13 mouse cellular contexts compared by ENCODE assay signal in the genomic region with DNA sequence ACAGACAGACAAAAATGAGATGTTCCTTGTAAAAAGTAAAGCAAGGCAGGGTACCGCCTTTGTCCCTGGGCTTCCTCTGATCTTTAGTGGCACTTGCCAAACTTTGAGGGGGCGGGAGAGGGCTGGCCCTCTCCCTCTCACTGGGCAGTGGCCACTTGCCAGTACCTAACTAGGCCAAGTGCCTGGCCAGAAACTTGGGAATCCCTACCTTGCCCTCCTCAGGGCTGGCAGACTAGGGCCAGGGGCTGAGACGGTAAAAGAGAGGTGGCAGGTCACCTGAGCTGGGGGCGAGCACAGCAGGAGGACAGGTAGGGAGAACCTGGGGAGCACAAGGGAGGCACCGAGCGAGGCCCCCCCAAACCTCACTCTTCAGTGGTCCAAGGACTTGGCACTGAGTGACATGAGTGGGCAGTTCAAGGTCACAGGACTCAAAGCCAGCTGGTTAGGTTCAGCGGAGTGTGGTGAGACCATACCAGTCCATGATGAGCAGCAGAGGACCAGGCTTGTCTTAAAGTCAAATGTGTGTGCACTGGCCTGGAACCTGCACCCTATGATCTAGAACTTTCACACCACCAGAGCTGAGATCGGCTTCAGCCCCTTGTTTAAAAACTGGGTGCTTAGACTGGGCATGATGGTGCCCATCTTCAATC. TPM values are rescaled to one million over a fixed set of nuclear protein-coding genes. Genes with fewer than 3 reads are reported as not detected.
DNase-seq lines count a peak whose midpoint lies in the region; ATAC-seq and TF ChIP-seq lines count a peak whose summit lies in the region.
"Had no signal": no experiment of that assay in that cellular context is flagged by ENCODE, and none has a peak within 500 bp of the region (broad histone marks: within the 10 kb centered on the region; RNA-seq: fewer than 3 reads in every experiment).

No protein-coding gene starts in this region.

- peak overlapping the region; percentile 33; the same call in 1 of the 2 replicates for H3K27ac ChIP-seq in embryonic facial prominence, embryonic 13.5 days
- H3K27ac ChIP-seq in embryonic facial prominence, embryonic 10.5 days (replicated peaks) = no peak overlapping the region; the same call in 1 of the 2 replicates
- peak overlapping the region; percentile 47; the same call in 1 of the 2 replicates for H3K27ac ChIP-seq in layer of hippocampus, adult 2 months
- H3K27ac ChIP-seq in liver, embryonic 12.5 days = no peak overlapping the region

- no peak overlapping the region for H3K4me3 ChIP-seq in embryonic facial prominence, embryonic 13.5 days
- H3K4me3 ChIP-seq in embryonic facial prominence, embryonic 10.5 days = no peak overlapping the region
- no peak overlapping the region for H3K4me3 ChIP-seq in layer of hippocampus, adult 2 months
- H3K4me3 ChIP-seq in liver, embryonic 12.5 days = no peak overlapping the region
- H3K4me3 ChIP-seq: left cerebral cortex, adult 2 months had no signal

- ATAC-seq in embryonic facial prominence, embryonic 13.5 days (ENCODE audit: insufficient number of reproducible peaks, insufficient read depth, low FRiP score, low TSS enrichment, low read depth) = no peak
- no peak for ATAC-seq in liver, embryonic 12.5 days
- ATAC-seq: CD4-positive, CD25-positive, alpha-beta regulatory T cell, adult 4 months; inflammation-experienced regulatory T-cells, adult 6 months; Patski had no signal

- WGBS in embryonic facial prominence, embryonic 13.5 days = 80% methylated on average over 8 of the region's 8 CpGs
- WGBS in embryonic facial prominence, embryonic 10.5 days = 79% methylated on average over 8 of the region's 8 CpGs
- 70% methylated on average over 8 of the region's 8 CpGs for WGBS in liver, embryonic 12.5 days (ENCODE audit: insufficient replicate concordance)

- no peak overlapping the region for H3K9ac ChIP-seq in embryonic facial prominence, embryonic 13.5 days
- H3K9ac ChIP-seq in liver, embryonic 12.5 days = no peak overlapping the region

- H3K4me2 ChIP-seq in embryonic facial prominence, embryonic 13.5 days = no peak overlapping the region
- no peak overlapping the region for H3K4me2 ChIP-seq in liver, embryonic 12.5 days

- H3K27me3 ChIP-seq in embryonic facial prominence, embryonic 13.5 days = peaks cover 34% of the 10 kb centered on the region
- peaks cover 93% of the 10 kb centered on the region for H3K27me3 ChIP-seq in embryonic facial prominence, embryonic 10.5 days (replicated peaks; ENCODE audit: low read depth, poor library complexity, severe bottlenecking)
- peaks cover 97% of the 10 kb centered on the region for H3K27me3 ChIP-seq in liver, embryonic 12.5 days (replicated peaks)
- H3K27me3 ChIP-seq: Patski had no signal

- peaks cover 72% of the 10 kb centered on the region for H3K4me1 ChIP-seq in embryonic facial prominence, embryonic 13.5 days
- H3K4me1 ChIP-seq in embryonic facial prominence, embryonic 10.5 days = peaks cover 83% of the 10 kb centered on the region
- peaks cover 18% of the 10 kb centered on the region for H3K4me1 ChIP-seq in liver, embryonic 12.5 days

- H3K36me3 ChIP-seq in embryonic facial prominence, embryonic 13.5 days = no peaks in the 10 kb centered on the region
- H3K36me3 ChIP-seq in embryonic facial prominence, embryonic 10.5 days (replicated peaks) = no peaks in the 10 kb centered on the region
- H3K36me3 ChIP-seq in liver, embryonic 12.5 days = no peaks in the 10 kb centered on the region

- H3K9me3 ChIP-seq in embryonic facial prominence, embryonic 13.5 days = no peaks in the 10 kb centered on the region
- H3K9me3 ChIP-seq in embryonic facial prominence, embryonic 10.5 days = no peaks in the 10 kb centered on the region
- no peaks in the 10 kb centered on the region for H3K9me3 ChIP-seq in liver, embryonic 12.5 days (replicated peaks)

- TF ChIP-seq CTCF in layer of hippocampus, adult 2 months (conservative IDR thresholded peaks at IDR 0.05) = no peak

- DNase-seq in embryonic facial prominence, embryonic 10.5 days (ENCODE audit: low spot score) = no peak
- DNase-seq in layer of hippocampus, adult 2 months (ENCODE audit: low spot score in 2 of 2) = peak in 1 of 2 experiments; percentile 17
- no peak for DNase-seq in layer of hippocampus, postnatal 25 days (ENCODE audit: extremely low spot score in 1 of 2, low spot score in 1 of 2)
- DNase-seq in adrenal gland, postnatal 36 days = peak; percentile 56 to 64
- peak; percentile 77 for DNase-seq in kidney, postnatal 14 days
- DNase-seq in c-Kit-positive CD71-positive TER-119-positive erythroid progenitor cells, embryonic 14.5 days (ENCODE audit: low spot score) = no peak
- DNase-seq: liver had no signal

RNA-seq across cellular contexts. Expression of a gene that starts 25.2 kb away (rescaled TPM):
- polyA plus RNA-seq in embryonic facial prominence, embryonic 13.5 days (2015; fragmentation: Nextera tagmentation; extraction: Ambion mirVana) = 205 and 228 TPM in 2 replicates
- polyA plus RNA-seq in embryonic facial prominence, embryonic 10.5 days (2016; fragmentation: Nextera tagmentation; extraction: Ambion mirVana) = 275 and 276 TPM in 2 replicates
- total RNA-seq in layer of hippocampus, adult 2 months (2021) = 100 to 1,000 TPM; 299 TPM
- total RNA-seq in layer of hippocampus, postnatal 25 days (2021) = 100 to 1,000 TPM; 291 to 300 TPM
- 100 to 1,000 TPM; 118 to 130 TPM for total RNA-seq in adrenal gland, postnatal 36 days (2021)
- polyA plus RNA-seq in liver, embryonic 12.5 days (2016; fragmentation: Nextera tagmentation; extraction: Ambion mirVana) = 85.0 and 85.2 TPM in 2 replicates

RNA-seq across cellular contexts. Expression of a gene that starts 36.5 kb away (rescaled TPM):
- polyA plus RNA-seq in embryonic facial prominence, embryonic 13.5 days (2015; fragmentation: Nextera tagmentation; extraction: Ambion mirVana) = 789 and 891 TPM in 2 replicates
- 867 and 877 TPM in 2 replicates for polyA plus RNA-seq in embryonic facial prominence, embryonic 10.5 days (2016; fragmentation: Nextera tagmentation; extraction: Ambion mirVana)
- 1,000 to 10,000 TPM in 1 of 2 experiments, 100 to 1,000 TPM in 1; 959 to 1,016 TPM for total RNA-seq in layer of hippocampus, adult 2 months (2021)
- 1,000 to 10,000 TPM; 1,060 to 1,153 TPM for total RNA-seq in layer of hippocampus, postnatal 25 days (2021)
- 1,000 to 10,000 TPM; 1,022 to 1,091 TPM for total RNA-seq in adrenal gland, postnatal 36 days (2021)
- 915 and 936 TPM in 2 replicates for polyA plus RNA-seq in liver, embryonic 12.5 days (2016; fragmentation: Nextera tagmentation; extraction: Ambion mirVana)

Comparison
In these comparisons a context has a peak if more than half of its experiments do, and no peak if none do; other contexts are left out.
1. H3K27ac ChIP-seq: peak in embryonic facial prominence, embryonic 13.5 days (single experiment) and layer of hippocampus, adult 2 months (single experiment); none in embryonic facial prominence, embryonic 10.5 days (single experiment) and liver, embryonic 12.5 days (single experiment).
2. DNase-seq: peak in adrenal gland, postnatal 36 days (2 of 2) and kidney, postnatal 14 days (single experiment); none in embryonic facial prominence, embryonic 10.5 days (single experiment), layer of hippocampus, postnatal 25 days (0 of 2) and c-Kit-positive CD71-positive TER-119-positive erythroid progenitor cells, embryonic 14.5 days (single experiment).